Mouse (Mus musculus) thymus, postnatal 10 days (tissue): ENCODE data around the gene Gm43720.

Experiments
- DNase-seq, 2 experiments: peaks; one replicate each; pipeline ENCODE4 v3.0.0; 2021; ENCODE audit warnings: low spot score in 2 of 2

The Gm43720 gene

GRCm38 (mm10) chr5:138279585-138280424, at the start of gene Gm43720, which contains the start of the genes Gpc2 and Stag3:
Gm43720 (minus strand) TSS chr5:138279958.
Gpc2 (minus strand) TSS chr5:138280005.
Stag3 (plus strand) TSS chr5:138280240.
- DNase-seq: peak; percentile 84 to 91

DNA sequence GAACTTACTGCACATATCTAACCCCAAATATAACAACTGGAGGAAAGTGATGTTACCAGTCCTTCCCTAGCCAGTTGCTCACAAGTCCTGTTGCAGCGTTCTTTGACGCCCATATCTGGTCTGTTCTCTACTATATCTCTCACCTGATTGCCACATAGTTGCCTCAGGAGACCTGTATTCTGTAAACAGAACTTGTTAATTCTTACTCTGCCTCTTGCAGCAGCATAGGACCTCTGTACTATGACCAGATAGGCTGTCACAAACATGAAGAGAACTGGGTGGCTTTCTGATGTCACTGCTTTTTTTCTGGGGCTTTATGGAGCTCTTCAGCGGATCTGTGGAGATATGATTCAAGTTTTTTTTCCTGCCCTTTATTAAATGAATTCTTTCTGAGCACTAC, 33.0 kb upstream of the Gm43720 start:
- no peak for DNase-seq

- no peak for DNase-seq
Observed at GRCm38 (mm10) chr5:138299613-138300012, 19.9 kb upstream of the Gm43720 start.

- no peak for DNase-seq
Observed at GRCm38 (mm10) chr5:138294158-138294557, 14.4 kb upstream of the Gm43720 start.

DNA sequence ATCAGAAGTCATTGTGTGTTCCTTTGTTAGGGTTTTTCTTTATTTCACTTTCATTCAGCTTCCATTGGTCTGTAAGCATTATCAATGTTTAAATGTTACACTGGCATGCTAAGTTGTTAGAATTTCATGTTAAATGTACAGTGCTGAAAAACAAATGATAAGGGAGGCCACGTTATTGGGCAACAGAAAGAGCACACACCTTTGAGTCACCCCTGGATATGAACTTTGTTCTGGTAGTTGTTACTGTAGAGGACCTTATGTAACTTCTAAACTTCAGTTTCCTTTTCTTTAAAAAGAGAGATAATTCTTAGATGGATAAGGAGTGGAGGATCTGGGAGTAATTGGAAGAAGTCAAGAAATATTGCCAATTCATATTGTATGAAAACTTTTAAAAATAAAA, 11.9 kb upstream of the Gm43720 start:
- DNase-seq: no peak

DNA sequence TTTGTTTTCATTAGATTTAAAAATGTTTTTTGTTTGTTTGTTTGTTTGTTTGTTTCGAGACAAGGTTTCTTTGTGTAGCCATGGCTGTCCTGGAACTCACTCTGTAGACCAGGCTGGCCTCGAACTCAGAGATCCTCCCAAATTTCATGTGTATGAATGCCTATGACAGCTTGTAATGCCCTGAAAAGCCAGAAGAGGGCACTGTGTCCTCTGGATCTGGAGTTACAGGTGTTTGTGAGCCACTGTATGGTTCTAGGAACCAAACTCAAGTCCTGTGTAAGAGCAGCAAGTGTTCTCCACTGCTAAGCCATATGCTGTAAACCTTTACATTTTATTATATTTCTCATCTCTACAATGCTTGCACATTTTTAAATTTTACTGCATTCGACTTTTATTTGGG, 8.1 kb upstream of the Gm43720 start:
- DNase-seq: peak in 1 of 2 experiments; percentile 23

- no peak for DNase-seq
Observed at GRCm38 (mm10) chr5:138283540-138283939, 3.8 kb upstream of the Gm43720 start.

DNA sequence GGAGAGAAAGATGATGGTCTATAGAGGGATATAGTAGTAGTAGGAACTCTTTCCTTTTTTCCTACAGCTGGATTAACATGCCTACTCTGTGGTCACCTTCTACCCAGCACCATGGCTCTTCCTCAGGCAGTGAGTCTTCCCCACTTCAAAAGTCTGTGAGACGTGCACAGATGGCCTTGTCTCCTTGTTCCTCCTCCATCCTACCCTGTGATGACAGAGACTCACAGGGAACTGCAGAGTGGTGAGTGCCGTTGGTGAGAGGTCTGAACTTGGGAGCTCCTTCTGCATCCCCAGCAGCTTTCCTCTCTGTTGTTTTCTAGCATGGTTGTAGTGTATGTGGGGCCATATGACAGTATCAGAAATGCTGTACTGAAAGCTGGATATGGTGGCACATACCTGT, 2.0 kb upstream of the Gm43720 start:
- DNase-seq: no peak

DNA sequence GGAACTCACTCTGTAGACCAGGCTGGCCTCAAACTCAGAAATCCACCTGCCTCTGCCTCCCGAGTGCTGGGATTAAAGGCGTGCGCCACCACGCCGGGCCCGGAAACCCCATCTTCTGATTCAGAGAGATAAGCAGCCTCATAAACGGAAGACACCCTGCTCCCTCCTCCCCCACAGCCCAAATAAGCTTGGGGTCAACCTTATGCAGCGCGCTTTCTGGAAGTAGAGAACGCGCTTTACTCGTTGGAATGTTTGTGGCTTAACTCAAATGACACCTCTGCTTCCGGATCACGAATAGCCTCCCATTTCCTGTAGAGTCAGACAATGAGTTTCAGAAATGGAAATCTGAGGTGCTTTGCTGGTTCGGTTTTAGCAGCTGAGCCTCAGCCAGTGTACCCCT, 1.1 kb upstream of the Gm43720 start:
- DNase-seq: no peak

- DNase-seq: no peak
Observed at GRCm38 (mm10) chr5:138280425-138280768, 639 bp upstream of the Gm43720 start.

- no peak for DNase-seq
Observed at GRCm38 (mm10) chr5:138277994-138278393, 1.8 kb downstream of the Gm43720 start.

DNA sequence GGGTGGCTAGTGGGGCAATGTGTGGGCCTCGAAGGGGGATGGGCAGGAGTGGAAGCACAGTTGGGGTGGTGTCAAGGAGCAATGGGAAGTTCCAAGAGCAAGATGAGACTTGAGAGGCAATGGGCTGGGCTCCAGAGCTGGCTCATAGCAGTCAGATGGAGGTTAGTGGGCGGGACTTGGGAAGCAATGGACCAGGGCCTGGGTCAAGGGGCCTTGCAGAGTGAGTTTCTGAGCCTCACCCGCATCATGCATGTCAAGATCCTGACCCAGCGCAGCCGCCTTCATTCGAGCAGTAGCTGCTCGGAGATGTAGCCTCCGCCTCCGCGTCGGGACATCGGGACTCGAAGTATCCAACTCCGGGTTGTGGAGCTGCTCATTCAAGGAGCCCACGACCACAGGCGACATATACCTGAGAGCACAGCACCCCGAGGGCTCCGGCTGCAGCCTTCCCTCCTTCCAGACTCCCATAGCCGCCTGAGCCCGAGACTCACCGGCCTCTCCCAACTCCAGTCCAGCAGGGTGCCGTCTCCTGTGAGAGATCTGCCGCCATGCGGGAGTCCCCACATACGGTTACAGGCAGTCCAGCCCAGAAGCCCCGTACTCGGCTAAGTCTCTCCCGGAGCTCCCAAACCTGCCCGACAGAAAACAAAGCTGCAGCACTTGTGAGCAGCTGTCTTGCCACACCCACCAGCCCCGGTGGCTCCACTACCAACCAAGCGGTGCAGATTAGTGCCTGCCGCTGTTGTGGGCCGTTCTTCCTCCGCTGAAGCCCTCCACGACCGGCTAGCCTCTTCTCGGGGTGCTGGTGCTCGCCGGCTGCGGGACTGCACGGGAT, 4.3 kb downstream of the Gm43720 start:
- no peak for DNase-seq

DNA sequence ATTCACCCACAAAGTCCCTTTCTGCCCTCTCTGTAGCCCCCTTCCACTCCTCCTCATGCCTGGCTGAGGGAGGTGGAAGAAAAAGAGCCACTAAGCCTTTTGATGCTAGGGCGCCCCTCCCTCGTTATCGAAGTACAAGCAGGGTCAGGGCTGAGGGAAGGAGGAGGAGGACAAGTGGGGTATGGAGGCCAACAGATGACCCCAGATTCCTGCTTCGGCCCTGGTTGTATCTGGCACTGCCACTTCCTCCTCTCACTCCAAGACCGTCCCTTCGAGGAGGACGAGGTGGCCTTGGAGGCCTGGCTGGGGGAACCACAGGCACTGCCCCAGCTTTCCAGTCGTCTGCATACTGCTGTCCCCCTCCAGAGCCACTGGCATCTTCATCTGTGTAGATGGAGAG, 5.6 kb downstream of the Gm43720 start:
- no peak for DNase-seq

GRCm38 (mm10) chr5:138272409-138272923, 7.3 kb downstream of the Gm43720 start, which contains the start of gene Gal3st4:
Gal3st4 (minus strand) TSS chr5:138272840.
- no peak for DNase-seq

GRCm38 (mm10) chr5:138271232-138271631, 8.5 kb downstream of the Gm43720 start:
- no peak for DNase-seq

DNA sequence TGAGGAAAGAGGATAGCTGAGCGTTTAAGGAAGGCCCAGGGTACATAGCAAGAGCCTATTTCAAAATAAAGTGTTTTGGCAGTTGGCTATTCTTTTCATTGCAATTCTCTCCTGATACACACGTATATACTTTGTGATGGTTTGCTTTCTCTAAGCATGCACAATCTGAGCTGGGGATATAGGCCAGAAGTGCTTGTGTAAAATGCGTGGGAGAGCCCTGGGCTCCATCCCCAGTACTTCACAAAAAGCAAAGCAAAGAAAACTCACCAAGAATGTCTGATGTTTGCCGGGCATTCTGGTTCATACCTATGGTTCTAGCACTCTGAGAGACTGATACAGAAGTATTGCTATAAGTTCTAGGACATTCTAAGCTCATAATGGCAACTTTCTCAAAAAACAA, 10.8 kb downstream of the Gm43720 start:
- no peak for DNase-seq

- DNase-seq: no peak
Observed at GRCm38 (mm10) chr5:138267114-138267513, 12.6 kb downstream of the Gm43720 start.

GRCm38 (mm10) chr5:138265712-138266111, 14.0 kb downstream of the Gm43720 start:
- no peak for DNase-seq

DNA sequence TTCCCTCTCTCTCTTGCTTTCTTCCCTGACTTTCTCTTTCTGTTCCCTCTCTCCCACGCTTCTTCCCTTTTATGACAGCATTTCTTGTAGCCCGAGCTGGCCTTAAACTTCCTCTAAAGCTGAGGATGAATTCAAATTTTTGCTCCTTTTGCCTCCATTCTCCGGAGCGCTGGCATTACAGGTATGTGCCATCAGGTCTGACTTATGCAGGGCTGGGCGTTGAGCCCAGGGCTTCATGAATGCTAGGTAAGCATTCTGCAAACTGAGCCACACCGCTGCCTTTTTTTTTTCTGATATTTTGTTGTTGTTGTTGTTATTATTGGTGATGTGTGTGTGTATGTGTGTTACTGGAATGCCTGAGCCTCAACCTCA, 15.6 kb downstream of the Gm43720 start:
- no peak for DNase-seq

- peak; percentile 84 to 91 for DNase-seq
Observed at GRCm38 (mm10) chr5:138263260-138264206, 16.2 kb downstream of the Gm43720 start, which contains the start of gene BC037034. BC037034 (minus strand) TSS chr5:138264033.

DNA sequence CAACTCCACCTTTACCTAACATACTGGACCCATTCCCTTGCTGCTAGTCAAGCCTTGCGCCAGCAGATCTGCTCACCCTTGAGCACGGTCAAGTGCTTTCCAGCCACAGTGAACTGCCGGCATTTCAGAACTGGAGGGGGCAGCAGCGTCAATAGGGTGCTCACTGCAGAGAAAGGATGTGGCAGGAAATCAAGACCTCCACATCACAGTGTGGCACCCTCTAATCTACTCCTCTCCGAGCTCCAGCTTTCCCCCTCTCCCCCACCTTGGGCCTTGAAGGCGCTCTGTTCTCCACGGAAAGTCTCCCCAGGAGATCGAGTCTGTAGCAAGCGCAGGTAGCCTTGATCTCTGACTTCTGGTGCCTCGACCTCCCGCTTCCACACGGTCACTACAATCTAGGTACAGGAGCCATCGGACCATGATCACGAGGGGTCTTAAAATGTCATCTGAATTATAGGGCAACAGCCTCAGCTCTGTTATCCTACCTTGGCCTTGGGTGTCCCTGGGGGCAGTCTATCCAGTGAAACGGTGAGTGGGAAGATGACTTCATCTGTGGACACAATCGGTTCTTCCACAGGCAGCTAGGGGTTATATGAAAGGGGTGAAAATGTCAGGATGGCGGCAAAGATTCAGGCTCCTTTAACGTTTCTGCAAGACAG, 17.0 kb downstream of the Gm43720 start:
- DNase-seq: no peak
